In the genomic region with DNA sequence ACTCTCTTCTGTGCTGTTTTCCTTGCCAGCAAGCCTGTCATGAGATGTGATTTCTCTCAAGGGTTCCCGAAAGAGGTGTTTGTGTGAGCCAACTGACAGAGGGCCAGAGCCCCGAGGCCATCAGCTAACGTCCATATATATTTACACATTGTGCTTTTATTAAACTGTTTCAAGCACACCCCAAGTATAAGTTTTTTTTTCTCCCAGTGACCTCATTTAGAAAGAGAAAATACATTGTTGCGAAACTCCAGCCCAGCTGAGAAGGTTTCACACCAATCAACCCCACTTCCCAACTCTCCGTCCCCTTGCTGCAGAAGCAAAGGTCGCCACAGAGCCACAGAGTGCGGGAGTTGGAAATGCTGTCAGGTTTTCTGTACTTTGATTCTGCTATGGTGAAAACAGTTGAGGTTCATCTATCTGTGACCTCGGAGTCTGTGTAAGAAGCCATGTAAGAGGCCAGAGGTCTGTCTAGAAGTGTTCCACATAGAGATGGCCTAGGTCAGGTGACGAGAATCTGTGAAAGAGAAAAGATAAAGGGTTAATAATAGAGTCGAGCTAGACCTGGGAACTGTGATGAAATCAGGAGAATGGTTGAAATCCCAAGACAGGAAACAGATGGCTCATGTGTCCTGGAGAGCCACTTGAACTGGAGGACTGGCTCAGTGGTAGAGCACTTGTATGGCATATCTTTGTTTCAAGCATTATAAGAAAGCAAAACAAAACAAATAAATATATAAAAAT, we compare ENCODE assay signal across 11 mouse cellular contexts.
DNase-seq lines count a peak whose midpoint lies in the region; ATAC-seq lines count a peak whose summit lies in the region.
"Had no signal": no experiment of that assay in that cellular context is flagged by ENCODE, and none has a peak within 500 bp of the region (broad histone marks: within the 10 kb centered on the region; RNA-seq: fewer than 3 reads in every experiment).

No protein-coding gene starts in this region.

- H3K4me3 ChIP-seq in intestine, embryonic 16.5 days (ENCODE audit: low read length): no peak overlapping the region

- peak overlapping the region; percentile 36; the same call in 1 of the 2 replicates for H3K27ac ChIP-seq in intestine, embryonic 16.5 days (ENCODE audit: low read length)
- H3K27ac ChIP-seq: macrophage had no signal

- peak; percentile 85 for ATAC-seq in intestine, embryonic 16.5 days
- ATAC-seq in erythroblast, adult 5-6 weeks (replicated peaks; ENCODE audit: low FRiP score, poor library complexity, severe bottlenecking): no peak
- ATAC-seq: hindbrain, embryonic 16.5 days had no signal

- H3K4me1 ChIP-seq in intestine, embryonic 16.5 days (ENCODE audit: control insufficient read depth, insufficient read depth, low read length): no peaks in the 10 kb centered on the region

- H3K4me2 ChIP-seq in intestine, embryonic 16.5 days (ENCODE audit: low read depth, low read length): no peak overlapping the region

- no peak overlapping the region for H3K9ac ChIP-seq in intestine, embryonic 16.5 days (ENCODE audit: low read depth, low read length)

- no peaks in the 10 kb centered on the region for H3K36me3 ChIP-seq in intestine, embryonic 16.5 days (ENCODE audit: control insufficient read depth, insufficient read depth, low read length)

- WGBS in intestine, embryonic 16.5 days: 59% methylated on average over 10 of the region's 10 CpGs

- intact Hi-C loops in gastrocnemius, postnatal 14 days (cut with DNase I; ENCODE audit: low total_unique reads): no loop called here

- H3K9me3 ChIP-seq in intestine, embryonic 16.5 days (ENCODE audit: control insufficient read depth, low read length): no peaks in the 10 kb centered on the region

- no peaks in the 10 kb centered on the region for H3K27me3 ChIP-seq in intestine, embryonic 16.5 days (replicated peaks; ENCODE audit: control insufficient read depth, insufficient read depth, low read length)

- peak; percentile 22 to 60 for DNase-seq in heart, adult 18-20 months
- DNase-seq in heart, adult 11 months: no peak
- peak; percentile 8 for DNase-seq in gastrocnemius, postnatal 14 days
- peak; percentile 41 for DNase-seq in lung, postnatal 36 days
- no peak for DNase-seq in layer of hippocampus, postnatal 10 days (ENCODE audit: low spot score in 2 of 2)
- DNase-seq in embryo, embryonic 11 days: no peak
- DNase-seq: thymus, postnatal 14 days had no signal

Comparison
In these comparisons a context has a peak if more than half of its experiments do, and no peak if none do; other contexts are left out.
1. DNase-seq: peak in heart, adult 18-20 months (2 of 2), gastrocnemius, postnatal 14 days (single experiment) and lung, postnatal 36 days (single experiment); none in heart, adult 11 months (single experiment), layer of hippocampus, postnatal 10 days (0 of 2) and embryo, embryonic 11 days (single experiment).